Mouse (Mus musculus) G1E (cell line): Measurements from ENCODE around the gene Rnf166.

Source experiments
- CTCF ChIP-seq: IDR thresholded peaks from 2 replicates; pipeline ENCODE4 v1.5.1; 2012; ENCODE audit warnings: low read depth, low read length, inconsistent platforms, mixed read lengths
- GATA1 ChIP-seq: IDR thresholded peaks from 2 replicates; pipeline ENCODE4 v1.6.1; 2012; ENCODE audit warnings: borderline replicate concordance, low read length, inconsistent platforms, mixed read lengths
- POLR2AphosphoS5 ChIP-seq: IDR thresholded peaks from 2 replicates; pipeline ENCODE4 v1.6.1; 2012; ENCODE audit warnings: low read depth, low read length, inconsistent platforms; ENCODE audit not compliant: insufficient replicate concordance
- TAL1 ChIP-seq: conservative IDR thresholded peaks from 2 replicates; pipeline ENCODE4 v1.6.1; 2012; ENCODE audit warnings: low read depth, low read length, inconsistent platforms, mixed read lengths

DNA sequence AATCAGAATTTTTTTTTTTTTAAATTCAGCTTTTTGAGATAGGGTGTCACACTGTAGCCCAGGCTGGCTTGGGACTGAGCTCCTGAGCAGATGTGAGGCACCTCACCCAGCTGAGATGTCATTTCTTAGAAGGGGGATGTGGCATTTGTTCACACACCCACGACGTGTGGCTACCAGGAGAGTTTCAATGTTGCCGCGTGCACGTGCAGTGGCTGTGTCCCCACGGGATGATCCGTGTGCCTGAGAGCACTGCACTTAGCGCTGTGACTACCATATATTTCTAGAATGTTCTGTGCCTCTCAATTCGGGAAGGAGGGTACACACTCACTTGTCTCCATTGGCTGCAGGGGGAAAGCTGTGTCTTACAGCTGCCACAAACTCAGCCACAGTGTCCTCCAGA lies 39.7 kb downstream of the Rnf166 start:
- TF ChIP-seq GATA1, result no peak
- no peak for TF ChIP-seq CTCF
- no peak for TF ChIP-seq TAL1
- TF ChIP-seq POLR2AphosphoS5, result no peak
